Mouse (Mus musculus): ENCODE results near the gene Mctp2.

Gene Mctp2

DNA sequence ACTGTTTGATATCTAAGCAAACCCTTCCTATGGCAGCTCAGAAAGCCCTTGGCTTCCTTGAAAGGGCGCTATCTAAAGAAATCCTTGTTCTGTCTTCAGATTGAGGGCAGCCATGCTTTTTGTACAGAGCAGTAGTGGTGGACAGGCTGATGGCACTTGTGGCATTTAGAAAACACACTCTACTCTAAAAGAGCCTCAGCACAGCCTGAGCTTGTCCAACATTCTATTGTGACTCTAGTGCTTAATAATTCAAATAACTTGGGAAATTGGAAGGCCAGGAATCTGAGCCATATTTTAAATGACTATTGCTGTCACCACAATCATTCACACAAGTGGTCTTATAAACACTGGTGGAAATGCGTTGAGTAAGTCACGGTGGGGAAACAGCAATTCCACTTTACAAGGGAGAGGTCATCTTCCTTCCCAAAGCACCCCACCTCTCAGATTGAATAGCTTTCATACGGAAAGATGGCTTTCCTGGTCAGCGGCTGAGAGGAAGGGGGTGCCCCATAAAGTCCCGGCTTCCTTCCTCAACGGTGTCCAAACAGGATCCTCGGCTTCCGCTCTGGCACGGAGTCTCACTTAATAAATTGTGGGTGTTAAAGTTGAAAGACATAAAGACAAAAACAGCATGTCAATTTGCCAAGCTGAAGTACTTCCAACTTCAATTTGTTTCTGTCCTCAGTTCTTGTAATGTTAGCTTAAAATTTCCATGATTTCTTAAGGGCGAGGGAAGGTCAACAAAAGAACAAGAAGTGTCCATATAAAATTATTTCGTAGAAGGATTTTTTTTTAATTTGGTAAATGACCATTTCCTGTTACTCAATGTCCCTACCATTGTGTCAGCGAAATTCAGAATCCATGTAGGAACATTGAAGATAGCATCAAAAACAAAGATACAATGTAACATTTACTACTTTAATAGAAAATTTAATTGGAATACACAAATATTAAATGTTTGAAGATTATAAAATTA lies 140.4 kb downstream of the Mctp2 start:
- DNase-seq (ENCODE audit: low read depth, low spot score) = no peak

DNA sequence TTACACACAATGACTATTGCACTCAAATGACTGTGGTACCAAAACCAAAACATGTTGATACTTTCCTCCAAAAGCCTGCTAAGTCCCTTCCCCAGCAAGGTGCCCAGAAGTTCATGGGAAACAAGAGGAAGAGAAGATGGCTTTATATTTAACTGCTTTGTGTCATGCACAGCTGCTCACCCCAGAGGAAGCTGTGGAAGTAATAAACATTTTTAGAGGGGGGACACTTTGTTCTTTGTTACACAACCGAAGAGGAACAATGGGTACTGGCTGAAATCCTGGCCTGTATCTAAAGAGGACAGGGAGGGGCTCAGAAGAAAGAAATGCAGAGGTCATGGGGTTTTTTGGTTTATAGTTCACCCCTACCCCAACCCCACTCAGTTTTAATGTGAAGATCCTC lies 144.2 kb downstream of the Mctp2 start:
- no peak for DNase-seq (ENCODE audit: low read depth, low spot score)

DNA sequence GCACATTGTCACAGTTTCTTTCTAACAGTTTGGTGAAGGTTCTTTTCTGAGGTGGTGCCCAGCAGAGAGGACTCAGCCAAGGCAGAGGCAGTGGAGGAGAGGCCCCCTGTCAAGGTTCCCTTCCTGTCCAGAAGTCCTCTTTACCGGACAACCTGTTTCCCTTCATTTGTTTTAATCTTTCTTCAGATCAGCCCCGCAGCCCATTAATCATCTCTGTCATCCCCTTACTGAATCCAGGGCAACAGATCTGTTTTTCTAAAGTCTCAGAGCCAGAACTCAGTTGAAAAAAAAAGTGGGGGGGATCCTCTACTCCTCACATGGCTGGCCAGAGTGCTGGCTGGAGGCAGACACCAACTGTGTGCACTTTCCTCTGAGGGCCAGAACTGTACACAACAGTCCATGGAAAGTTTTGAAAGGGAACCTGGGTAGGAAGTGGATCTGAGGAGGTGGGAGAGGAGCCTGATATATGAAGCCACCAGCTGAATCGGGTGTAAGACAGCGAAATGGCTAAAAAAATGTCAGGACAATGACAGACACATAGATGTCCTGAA lies 146.8 kb downstream of the Mctp2 start:
- no peak for DNase-seq (ENCODE audit: low read depth, low spot score)

DNA sequence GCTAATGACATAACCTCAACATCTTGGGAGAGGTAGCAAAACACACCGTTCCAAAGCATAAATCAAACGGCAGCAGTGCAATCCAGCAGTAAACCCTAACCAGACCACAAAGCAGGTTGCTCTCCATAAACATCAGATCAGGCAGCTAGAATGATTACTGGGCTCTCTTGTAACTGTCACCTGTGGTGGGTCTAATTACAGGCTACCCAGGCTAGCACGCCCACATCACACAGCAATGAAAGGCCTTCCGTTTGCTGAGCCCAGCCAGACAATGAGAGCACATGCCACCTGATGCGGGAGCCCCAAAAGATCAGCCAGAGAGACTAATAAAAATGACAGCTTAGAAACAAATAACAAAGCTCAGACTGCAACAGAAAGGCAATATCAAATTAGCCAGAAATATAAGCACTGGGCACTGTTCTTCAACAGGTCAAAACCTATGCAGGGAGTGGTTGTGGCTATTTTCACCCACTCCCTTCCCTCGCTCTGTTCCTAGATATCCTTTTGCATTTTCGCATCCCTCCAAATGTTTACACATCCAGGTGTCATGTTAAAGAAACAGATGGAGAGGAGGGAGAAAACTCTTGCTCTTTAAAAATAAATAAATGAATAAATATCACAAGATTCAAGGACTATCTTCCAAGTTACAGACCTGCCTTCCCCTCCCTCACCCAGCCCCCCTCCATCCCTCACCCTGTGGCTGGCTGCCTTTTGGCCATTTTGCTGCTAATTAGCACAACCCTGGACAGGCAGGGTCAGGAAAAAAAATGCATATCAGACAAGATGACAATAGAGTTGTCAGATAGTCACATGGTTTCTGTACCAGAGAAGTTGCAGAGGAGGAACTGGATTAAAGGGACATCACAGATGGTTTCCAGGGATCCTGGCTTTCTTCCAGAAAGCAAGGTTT lies 155.4 kb downstream of the Mctp2 start:
- DNase-seq (ENCODE audit: low read depth, low spot score) = no peak

DNA sequence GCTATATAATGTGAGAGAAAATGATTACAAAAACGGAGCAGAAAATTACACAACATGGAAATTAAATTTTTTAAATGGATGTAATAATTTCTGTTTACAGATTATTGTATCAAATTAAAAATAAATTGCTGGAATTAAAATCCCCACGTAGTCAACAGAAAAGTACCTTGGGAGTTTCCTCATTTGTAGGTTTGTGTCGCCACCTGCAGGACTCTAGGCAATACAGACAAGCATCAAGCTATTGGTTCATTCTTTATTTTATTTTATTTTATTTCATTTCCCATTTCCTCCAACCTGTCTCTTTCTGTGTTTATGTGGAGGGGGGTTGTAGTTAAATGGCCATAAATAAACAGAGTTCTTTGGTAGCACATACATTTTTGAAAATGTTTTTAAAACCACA lies 157.3 kb downstream of the Mctp2 start:
- peak; percentile 62 for DNase-seq (ENCODE audit: low read depth, low spot score)

DNA sequence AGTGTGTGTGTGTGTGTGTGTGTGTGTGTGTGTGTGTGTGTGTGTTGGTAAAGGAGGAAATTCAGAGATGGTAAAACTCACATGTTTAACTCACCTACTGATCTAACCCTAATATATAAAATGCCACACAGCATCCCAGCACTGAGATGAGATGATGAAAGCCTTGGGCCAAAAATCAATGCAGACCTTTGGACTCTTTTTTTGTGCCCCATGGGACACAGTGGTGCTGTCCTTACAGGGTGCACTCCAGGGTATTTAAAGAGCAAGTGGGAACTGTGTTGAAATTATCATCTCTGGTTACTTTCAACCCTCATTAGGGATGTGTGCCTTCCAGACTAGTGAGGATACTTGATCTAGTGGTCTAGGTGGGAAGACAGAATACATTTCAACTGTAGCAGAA lies 159.6 kb downstream of the Mctp2 start:
- no peak for DNase-seq (ENCODE audit: low read depth, low spot score)

DNA sequence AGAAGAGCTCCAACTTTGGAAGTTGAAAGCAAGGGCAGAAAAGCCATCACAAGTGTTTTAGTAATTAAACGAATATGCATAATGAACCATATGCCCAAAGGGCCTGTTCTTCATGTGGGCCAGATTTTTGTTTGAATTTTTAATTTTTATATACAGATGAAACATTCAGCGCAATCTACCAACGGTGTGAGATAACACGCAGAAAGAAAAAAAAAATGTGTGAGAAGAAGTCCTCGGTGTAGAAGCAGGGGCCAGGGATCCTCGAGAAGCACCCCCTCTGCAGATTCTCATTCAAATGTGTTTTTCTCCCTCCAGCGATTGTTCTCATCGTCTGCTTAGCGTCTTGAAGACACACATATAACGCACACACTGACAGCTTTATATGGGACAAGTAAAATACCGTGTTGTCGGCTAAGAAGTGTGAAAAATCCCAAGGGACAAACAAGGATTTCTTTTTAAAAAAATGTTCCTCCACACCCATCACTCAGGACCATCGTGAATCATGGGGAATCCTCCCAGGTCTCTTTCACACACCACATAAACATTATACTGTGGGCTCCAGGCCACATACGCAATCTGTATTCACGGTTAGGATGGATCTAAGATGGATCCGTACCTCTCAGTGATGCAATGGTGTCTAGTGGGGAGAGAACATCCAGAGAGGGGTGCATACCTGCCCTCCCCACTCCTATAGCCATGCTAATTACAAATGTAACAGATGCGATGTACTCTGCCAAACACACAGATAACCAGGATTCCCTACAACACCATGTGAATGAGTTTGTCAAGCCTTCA lies 160.5 kb downstream of the Mctp2 start:
- DNase-seq (ENCODE audit: low read depth, low spot score) = no peak

DNA sequence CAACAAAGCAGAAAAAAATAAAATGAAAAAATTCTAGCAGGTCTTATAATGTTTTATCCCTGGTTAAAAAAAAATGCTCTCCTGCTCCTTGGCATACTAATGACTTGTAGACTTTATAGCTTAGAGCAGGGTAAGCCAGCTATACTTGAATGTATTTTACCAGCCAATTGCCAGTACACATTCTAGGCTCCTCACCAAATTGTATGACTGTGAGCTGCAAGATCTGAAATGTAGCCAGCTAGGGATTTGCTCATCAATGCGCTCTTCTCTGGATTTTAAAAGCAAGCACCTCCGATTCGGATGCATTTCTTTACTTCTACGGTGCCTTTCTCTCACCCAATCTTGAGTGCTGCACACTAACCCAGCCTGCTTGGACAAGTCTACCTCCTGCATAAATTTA lies 167.7 kb downstream of the Mctp2 start:
- no peak for DNase-seq (ENCODE audit: low read depth, low spot score)

DNA sequence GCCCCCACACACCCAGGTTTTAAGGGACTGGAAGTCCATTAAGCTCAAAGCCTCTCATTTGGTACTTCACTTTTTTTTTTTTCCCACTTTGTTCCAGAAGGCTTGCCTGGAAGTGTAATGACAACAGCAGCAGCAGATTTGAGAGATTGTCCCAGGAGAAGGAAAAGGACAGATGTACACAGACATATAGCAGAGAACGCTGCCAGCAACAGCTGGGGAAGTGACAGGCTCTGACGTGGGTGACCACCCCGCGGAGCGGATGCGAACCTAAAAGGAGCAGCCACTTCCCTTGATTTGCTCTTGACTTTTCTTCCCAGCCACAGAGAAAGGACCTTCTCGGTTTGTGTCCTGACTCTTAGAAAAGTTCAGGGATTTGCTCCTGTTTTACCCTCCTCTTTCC lies 185.4 kb downstream of the Mctp2 start:
- no peak for DNase-seq (ENCODE audit: low read depth, low spot score)

DNA sequence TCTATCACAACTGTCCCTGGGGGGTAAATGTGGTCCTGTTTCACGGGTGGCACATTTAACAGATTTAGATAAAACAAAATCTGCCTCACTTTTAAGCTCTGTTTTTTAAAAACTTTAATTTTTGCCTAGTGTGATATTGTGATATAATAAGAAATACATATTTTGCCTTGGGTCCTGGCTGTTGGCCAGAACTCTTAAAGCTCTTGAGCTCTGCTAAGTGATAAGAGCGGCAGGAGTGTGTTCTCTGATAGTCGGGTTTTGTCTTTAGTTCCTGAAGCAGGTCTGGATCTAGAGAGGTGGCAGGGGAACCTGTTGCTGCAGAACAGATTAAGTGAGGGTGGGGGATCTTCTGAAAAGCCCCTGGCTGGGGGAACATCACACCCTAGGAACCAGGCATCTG lies 186.7 kb downstream of the Mctp2 start:
- no peak for DNase-seq (ENCODE audit: low read depth, low spot score)

DNA sequence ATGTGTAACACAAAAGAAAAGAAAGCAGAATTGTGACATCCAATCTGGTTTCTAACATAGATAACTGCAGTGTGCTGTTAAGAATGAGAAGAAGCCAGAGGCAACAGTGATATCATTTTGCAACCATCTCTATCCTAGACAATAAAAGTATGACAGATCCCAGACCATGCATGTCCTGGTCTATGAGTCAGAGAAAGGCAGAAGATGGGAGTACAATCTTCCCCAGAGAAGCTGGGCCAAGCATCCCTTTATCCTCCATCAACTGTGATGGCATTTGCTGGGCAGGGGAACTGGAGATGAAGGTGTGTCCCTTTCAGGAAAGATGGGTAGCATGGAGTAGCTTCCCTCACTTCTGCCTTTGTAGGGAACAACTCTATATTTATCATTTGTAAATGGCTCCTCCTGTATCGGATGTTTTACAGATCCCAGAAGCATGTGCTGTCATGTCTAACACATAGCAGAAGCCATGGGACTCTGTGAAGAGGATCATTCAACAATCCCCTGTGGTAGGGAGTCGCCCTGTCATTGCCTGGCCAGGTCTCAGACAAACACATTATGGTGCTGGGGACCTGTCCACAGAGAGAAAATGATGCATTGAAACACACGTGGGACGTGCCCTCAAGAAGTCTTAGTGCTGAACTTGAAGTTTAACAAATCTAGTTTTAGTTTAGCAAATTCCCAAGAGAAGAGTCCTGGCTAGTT lies 188.9 kb downstream of the Mctp2 start:
- DNase-seq (ENCODE audit: low read depth, low spot score) = no peak

DNA sequence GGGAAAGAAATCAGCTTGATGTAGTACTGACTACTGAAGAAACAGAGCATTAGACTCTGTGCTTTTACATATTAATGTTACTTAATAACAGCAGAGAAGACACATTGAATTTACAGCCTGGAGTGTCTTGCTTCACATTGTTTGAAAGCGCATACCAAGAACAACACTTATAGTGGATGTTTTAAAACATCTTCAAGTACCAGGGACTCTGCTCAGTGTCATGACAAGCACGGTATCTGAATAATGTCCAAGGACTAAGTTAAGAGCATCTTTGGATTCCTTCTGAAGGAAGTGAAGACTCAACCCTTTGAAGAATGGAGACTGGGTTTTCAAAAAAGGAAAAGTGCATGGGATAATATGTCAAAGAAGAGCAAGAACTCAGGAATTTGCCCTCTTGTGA lies 191.3 kb downstream of the Mctp2 start:
- DNase-seq (ENCODE audit: low read depth, low spot score) = no peak

DNA sequence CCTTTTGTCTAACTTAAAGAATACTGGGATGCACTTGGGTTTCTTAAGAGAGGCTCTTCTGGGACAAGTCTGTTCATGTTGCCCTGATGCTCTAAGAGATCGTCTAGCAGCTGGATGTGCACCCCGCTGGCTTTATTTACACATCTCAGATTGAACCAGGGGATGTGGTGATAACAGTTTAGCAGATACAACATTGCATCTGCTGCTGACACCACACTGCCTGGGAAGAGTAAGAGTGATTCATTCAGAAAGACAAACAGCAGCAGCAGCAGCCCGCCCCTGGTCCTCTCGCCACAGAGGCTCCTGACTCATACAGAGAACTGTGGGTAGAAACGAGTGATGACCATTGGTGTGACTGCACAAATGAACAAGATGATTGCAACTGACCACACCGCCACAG lies 195.8 kb downstream of the Mctp2 start:
- DNase-seq (ENCODE audit: low read depth, low spot score) = peak; percentile 58

DNA sequence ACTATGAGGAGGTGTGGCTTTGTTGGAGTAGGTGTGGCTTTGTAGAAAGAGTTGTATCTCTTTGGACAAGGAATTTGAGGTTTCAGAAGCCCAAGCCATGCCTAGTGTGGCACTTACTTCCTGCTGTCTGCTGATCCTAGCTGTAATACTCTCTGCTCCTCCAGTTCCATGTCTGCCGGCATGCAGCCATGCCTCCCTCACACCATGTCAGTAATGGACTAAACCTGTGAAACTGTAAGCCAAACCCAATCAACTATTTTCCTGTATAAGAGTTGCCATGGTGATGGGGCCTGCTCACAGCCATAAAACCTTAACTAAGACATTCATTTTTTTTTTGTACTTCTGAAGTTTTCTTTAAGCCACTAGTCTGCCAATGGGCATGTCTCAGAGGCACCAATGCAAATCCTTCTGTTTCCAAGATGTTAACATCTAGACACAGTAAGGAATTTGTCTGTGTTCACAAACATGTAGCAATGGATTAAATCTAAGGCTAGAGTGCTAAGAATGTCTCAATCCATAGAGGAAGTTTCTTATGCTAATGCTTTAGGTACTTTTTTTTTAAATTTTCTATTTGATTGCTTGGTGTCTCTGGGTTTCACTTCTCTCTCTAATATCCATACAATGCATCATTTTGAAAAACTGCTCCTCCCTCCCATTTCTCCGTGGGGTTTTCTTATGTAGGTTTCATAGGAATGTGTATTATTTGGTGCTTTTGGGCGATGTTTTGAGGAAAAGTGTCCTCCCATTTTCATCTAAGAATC lies 197.6 kb downstream of the Mctp2 start:
- DNase-seq (ENCODE audit: low read depth, low spot score) = no peak

DNA sequence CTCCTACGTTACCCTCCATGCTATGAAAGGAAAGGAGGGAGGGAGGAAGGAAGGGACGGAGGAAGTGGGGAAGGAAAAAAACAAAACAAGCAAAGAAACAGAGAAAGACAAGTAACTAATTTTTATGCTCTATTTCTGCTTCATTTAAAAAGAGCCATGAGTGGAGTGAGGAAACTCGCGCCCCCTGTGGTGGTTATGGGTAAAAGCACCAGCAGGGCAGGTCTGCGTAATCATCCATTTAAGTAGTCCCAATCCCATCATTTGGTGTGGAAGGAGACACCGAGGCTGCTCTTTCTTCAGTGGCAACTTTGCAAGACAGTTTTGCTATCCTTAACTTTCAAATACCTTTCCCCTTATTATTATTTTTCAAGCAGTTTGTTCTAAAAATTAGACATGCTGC lies 202.2 kb downstream of the Mctp2 start:
- no peak for DNase-seq (ENCODE audit: low read depth, low spot score)

DNA sequence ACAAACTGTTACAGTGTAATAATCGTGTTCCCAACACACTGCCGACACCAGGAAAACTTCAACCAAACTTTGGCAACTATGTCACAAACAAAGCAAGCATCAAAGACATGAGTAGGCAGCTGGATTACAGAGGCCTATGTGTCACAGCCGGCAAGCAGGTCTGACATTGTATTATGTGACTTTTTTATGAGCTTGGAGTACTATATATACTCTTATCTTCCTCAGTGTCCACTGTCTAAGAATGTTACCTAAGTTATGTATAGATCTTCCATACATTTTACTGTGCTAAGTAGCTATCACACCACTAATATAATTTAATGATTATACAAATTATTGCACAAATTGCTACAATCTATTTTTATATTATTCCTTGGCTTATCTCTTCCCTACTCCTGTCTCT lies 202.8 kb downstream of the Mctp2 start:
- DNase-seq (ENCODE audit: low read depth, low spot score) = no peak

DNA sequence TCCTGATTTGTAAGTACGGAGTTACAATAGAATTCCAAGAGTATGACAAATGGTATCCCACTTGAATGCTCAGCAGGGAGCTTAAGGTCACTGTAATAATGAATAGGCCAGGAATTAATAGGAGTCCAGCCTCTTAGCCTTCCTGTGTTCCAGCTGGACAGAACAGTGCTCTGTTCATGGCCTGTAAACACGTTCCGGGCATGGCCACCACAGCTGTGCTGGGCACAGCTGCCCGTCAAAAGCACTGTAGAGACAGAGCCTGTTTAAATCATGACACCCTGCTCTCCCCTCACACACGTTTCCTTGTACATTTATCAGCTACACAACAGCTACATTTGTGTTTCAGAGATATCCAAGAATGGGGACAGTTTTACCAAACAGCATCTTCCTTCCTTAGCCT lies 205.7 kb downstream of the Mctp2 start:
- DNase-seq (ENCODE audit: low read depth, low spot score) = no peak

DNA sequence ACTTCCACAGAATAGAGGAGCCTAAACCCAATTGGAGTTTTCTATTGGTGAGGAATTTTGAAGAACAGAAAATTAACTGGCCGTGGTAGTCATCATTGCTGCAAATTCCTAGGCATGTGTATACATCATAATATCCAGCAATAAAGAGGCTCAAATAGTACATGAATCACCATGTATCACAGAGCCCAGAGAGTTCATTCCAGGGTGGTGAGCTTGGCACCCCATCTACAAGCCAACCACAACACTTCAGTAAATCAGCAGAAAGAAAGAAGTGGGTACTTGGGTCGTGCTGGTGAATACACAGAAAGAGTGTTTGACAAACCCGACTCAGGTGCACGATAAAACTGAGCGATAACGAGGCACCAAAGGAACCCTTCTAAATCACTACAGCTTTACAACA lies 207.8 kb downstream of the Mctp2 start:
- DNase-seq (ENCODE audit: low read depth, low spot score) = peak; percentile 48

DNA sequence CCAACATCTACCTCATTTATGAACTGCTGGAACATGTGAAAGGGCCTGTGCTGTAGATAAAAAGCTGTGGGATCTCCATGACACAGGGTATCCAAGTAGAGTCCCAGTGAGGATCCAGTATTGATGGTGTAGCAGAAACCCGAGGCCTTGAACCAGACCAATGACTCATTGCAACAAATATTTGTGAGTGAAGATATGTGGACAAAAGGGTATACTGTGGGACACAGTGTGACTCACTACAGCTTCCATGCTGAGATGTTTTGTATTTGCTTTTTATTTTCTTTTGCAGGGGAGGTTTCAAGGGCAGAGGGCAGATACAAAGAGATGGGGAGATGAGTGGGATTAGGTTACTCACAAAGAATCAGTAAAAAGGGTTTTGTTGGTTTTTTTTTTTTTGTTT lies 209.4 kb downstream of the Mctp2 start:
- DNase-seq (ENCODE audit: low read depth, low spot score) = peak; percentile 67

DNA sequence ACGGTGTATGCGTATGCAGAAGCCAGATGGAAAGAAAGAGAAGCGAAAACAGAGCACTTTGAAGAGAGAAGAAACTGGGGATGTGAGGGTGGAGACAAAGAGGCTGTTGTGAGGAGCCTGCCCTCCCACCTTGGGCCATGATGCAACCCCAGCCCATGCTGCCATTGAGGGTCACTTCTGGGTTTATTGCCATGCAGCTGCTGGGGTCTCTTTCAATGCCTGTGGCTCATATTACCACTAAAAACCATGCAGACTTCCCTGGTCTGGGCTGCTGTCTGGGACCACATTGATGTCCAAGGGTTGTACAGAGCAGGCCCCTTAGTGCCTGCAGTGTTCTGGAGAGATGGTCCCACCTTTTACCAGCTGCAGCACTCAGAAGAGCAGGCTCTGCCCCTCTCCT lies 210.0 kb downstream of the Mctp2 start:
- no peak for DNase-seq (ENCODE audit: low read depth, low spot score)

All from 3T3-L1 (cell line).